Mouse (Mus musculus): Measurements from ENCODE around the gene Meis2.

GRCm38 (mm10) chr2:115960615-115961014, 105.0 kb downstream of the Meis2 start:
- TF ChIP-seq POLR2A (IDR thresholded peaks at IDR 0.05; ENCODE audit: control insufficient read depth in 1 of 2, insufficient read depth in 1 of 2, low read depth in 1 of 2, low read length in 2 of 2, poor library complexity in 1 of 2): no peak
- no peak for TF ChIP-seq USF2 (IDR thresholded peaks at IDR 0.05; ENCODE audit: borderline replicate concordance in 1 of 2, insufficient read depth in 1 of 2, low read depth in 1 of 2, low read length in 2 of 2)
- no peak for TF ChIP-seq EP300 (IDR thresholded peaks at IDR 0.05; ENCODE audit: low read depth in 1 of 2, low read length in 2 of 2)
- no peak for TF ChIP-seq TAL1 (IDR thresholded peaks at IDR 0.05; ENCODE audit: low read length)
- TF ChIP-seq ZMIZ1 (IDR thresholded peaks at IDR 0.05; ENCODE audit: low read depth, low read length): no peak
- no peak for TF ChIP-seq CTCF (IDR thresholded peaks at IDR 0.05 in 2 of 3, conservative IDR thresholded peaks at IDR 0.05 in 1 of 3; ENCODE audit: control insufficient read depth in 1 of 3, insufficient read depth in 1 of 3, low read depth in 2 of 3, low read length in 3 of 3, poor library complexity in 1 of 3, severe bottlenecking in 1 of 3)

Data from MEL (cell line).